Mouse (Mus musculus): ENCODE measurements around the gene 1110008P14Rik.

The 1110008P14Rik gene

DNA sequence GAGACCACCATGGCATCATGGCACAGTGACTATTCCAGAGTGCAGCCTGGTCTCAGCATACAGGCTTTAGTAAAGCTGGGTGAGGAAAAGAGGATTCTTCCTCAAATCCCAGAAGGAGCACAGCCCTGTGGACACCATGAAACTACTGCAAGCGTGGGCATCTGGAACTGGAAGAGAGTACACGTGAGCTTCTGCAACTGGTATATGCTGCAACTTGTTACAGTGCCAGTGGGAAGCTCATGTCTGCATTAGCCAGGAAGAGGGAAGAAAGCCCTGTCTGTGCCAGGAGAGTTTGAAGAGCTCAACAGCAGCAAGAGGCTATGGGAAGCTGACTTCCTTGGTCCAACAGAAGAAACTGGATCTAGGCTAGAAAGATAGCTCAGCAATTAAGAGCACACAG lies 951 bp upstream of the 1110008P14Rik start:
- Histone ChIP-seq H3K4me3 (replicated peaks; ENCODE audit: low read length) (no peak overlapping the region), H3K36me3 (ENCODE audit: insufficient read depth, low read length) (peaks cover 23% of the 10 kb centered on the region), H3K4me1 (replicated peaks; ENCODE audit: low read depth, low read length) (peaks cover 17% of the 10 kb centered on the region), H3K27me3 (ENCODE audit: insufficient read depth, low read length) (peaks cover 68% of the 10 kb centered on the region), H3K9me3 (ENCODE audit: low read length) (peaks cover 7% of the 10 kb centered on the region; the same call in 1 of the 2 replicates)
- TF ChIP-seq NANOG (IDR thresholded peaks at IDR 0.05; ENCODE audit: borderline replicate concordance, low read length), result no peak
- no peak for TF ChIP-seq CTCF (conservative IDR thresholded peaks at IDR 0.05; ENCODE audit: low read length)
- no peak for TF ChIP-seq POU5F1 (IDR thresholded peaks at IDR 0.05; ENCODE audit: borderline replicate concordance, low read length)

DNA sequence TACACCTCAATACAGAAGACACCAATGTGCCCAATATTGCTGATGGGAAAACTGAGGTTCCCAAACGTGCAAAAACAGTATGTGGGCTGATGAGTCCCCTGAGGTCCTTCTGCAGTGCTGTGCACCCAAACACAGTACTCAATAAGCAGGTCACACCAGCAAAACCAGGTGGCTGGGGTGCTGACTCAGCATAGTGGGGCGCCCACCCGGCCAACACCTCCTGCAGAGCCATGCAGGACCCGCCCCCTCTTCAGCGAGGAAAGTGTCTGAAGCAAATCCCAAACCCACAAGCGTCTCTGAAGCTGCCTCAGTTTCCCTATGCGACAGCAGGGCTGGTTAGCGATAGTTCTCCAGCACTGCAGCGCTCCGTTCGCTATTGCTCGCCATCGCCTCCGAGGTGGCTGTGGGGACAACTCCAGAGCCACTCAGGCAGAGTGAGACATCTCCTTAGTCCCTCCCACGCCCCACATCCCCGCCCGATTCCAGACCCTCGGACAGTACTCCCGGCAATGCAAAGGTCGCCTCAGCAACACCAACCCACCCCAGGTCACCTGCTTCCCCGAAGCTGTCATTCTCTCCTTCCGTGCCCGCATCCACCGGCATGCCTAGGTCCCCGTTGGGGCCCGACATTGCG lies 480 bp downstream of the 1110008P14Rik start:
- H3K9me3 ChIP-seq (ENCODE audit: low read length), result peaks cover 7% of the 10 kb centered on the region; the same call in 1 of the 2 replicates

DNA sequence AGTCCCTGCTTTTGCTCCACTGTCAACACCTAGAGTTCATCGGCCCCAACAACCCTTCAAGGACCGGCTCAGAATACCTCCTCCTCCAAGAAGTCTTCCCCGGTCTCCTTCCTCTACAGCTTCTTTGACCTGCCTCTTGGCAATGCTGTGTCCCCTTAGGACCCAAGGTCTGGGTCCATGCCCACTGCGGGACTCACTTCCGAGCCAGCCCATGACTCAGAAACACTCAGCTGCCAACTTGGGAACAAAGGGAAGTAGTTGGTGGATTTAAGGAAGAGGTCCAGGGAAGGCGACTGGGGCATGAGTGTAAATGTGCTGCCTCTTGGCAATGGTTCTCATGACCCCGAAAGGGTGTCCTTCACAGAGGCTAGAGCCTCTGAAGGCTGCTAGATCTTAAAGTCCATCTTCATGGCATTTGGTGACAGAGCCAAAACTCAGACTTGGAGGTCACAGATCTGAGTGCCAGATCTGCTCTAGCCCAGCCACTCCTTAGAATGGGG lies 1.7 kb downstream of the 1110008P14Rik start:
- H3K36me3 ChIP-seq (ENCODE audit: insufficient read depth, low read length), result peaks cover 49% of the 10 kb centered on the region
- H3K4me3 ChIP-seq (replicated peaks; ENCODE audit: low read length), result no peak overlapping the region
- peaks cover 25% of the 10 kb centered on the region for H3K4me1 ChIP-seq (replicated peaks; ENCODE audit: low read depth, low read length)
- no peaks in the 10 kb centered on the region for H3K9me3 ChIP-seq (ENCODE audit: low read length)
- peaks cover 56% of the 10 kb centered on the region for H3K27me3 ChIP-seq (ENCODE audit: insufficient read depth, low read length)
- TF ChIP-seq POU5F1 (IDR thresholded peaks at IDR 0.05; ENCODE audit: borderline replicate concordance, low read length) (no peak), NANOG (IDR thresholded peaks at IDR 0.05; ENCODE audit: borderline replicate concordance, low read length) (no peak), CTCF (conservative IDR thresholded peaks at IDR 0.05; ENCODE audit: low read length) (no peak)

More for the DNA sequence above, 480 bp downstream of the 1110008P14Rik start:
- peaks cover 37% of the 10 kb centered on the region for H3K36me3 ChIP-seq (ENCODE audit: insufficient read depth, low read length)
- H3K4me3 ChIP-seq (replicated peaks; ENCODE audit: low read length), result peak overlapping the region; percentile 93
- peaks cover 17% of the 10 kb centered on the region for H3K4me1 ChIP-seq (replicated peaks; ENCODE audit: low read depth, low read length)
- H3K27me3 ChIP-seq (ENCODE audit: insufficient read depth, low read length), result peaks cover 61% of the 10 kb centered on the region
- no peak for TF ChIP-seq CTCF (conservative IDR thresholded peaks at IDR 0.05; ENCODE audit: low read length)
- no peak for TF ChIP-seq POU5F1 (IDR thresholded peaks at IDR 0.05; ENCODE audit: borderline replicate concordance, low read length)
- no peak for TF ChIP-seq NANOG (IDR thresholded peaks at IDR 0.05; ENCODE audit: borderline replicate concordance, low read length)

DNA sequence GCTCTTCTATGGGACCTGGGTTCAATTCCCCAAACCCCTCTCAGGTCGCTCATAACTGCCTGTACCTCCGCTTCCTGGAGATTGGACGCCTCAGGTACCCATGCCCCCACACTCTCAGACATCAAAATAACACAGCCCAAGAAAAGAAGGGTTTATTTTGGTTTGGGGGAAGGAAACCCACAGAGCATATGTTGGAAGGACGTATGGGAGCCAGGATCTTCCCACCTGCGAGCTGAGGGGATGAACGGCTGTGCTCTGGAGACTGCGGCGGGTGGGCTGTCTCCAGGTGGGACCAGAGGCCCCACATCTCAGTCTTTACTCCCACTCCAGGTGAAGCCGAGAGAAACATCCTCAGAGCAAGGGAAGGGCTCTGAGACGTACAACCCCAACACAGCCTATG lies 4.8 kb downstream of the 1110008P14Rik start:
- Histone ChIP-seq H3K4me3 (replicated peaks; ENCODE audit: low read length) (no peak overlapping the region), H3K4me1 (replicated peaks; ENCODE audit: low read depth, low read length) (peaks cover 34% of the 10 kb centered on the region), H3K9me3 (ENCODE audit: low read length) (no peaks in the 10 kb centered on the region), H3K36me3 (ENCODE audit: insufficient read depth, low read length) (peaks cover 67% of the 10 kb centered on the region), H3K27me3 (ENCODE audit: insufficient read depth, low read length) (peaks cover 27% of the 10 kb centered on the region)
- TF ChIP-seq NANOG (IDR thresholded peaks at IDR 0.05; ENCODE audit: borderline replicate concordance, low read length) (no peak), POU5F1 (IDR thresholded peaks at IDR 0.05; ENCODE audit: borderline replicate concordance, low read length) (no peak), CTCF (conservative IDR thresholded peaks at IDR 0.05; ENCODE audit: low read length) (no peak)

DNA sequence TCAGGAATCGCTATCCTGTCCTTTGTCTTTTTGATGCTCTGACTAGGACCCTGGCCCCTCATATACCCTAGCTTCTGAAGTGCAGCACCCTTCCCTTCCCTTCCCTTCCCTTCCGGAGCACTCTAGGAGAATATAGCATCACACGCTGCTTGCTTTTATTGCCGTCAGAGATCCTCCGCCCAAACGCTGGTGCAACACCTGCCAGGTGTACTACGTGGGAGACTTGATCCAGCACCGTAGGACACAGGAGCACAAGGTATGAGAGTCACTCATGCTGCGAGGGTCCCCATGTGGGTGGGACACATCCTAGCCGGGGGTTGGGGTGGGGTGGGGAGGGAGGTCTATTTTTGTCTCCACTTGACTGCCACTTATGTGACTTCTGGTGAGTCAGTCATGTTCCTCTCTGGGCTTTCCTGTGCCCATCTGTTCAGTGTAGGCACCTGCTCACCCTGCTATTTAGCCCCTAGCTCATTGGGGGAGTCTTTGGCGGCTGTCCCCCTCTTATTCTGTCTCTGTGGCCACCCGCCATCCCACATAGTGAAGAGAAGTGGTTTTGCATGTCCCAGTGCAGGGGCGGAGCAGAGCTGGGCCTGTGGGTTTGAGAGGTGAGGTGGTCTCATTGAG lies 6.3 kb downstream of the 1110008P14Rik start:
- no peak overlapping the region for H3K4me3 ChIP-seq (replicated peaks; ENCODE audit: low read length)
- H3K36me3 ChIP-seq (ENCODE audit: insufficient read depth, low read length), result peaks cover 82% of the 10 kb centered on the region
- TF ChIP-seq NANOG (IDR thresholded peaks at IDR 0.05; ENCODE audit: borderline replicate concordance, low read length), result no peak
- no peak for TF ChIP-seq CTCF (conservative IDR thresholded peaks at IDR 0.05; ENCODE audit: low read length)
- TF ChIP-seq POU5F1 (IDR thresholded peaks at IDR 0.05; ENCODE audit: borderline replicate concordance, low read length), result no peak
- peaks cover 14% of the 10 kb centered on the region for H3K27me3 ChIP-seq (ENCODE audit: insufficient read depth, low read length)
- peaks cover 26% of the 10 kb centered on the region for H3K4me1 ChIP-seq (replicated peaks; ENCODE audit: low read depth, low read length)
- no peaks in the 10 kb centered on the region for H3K9me3 ChIP-seq (ENCODE audit: low read length)

DNA sequence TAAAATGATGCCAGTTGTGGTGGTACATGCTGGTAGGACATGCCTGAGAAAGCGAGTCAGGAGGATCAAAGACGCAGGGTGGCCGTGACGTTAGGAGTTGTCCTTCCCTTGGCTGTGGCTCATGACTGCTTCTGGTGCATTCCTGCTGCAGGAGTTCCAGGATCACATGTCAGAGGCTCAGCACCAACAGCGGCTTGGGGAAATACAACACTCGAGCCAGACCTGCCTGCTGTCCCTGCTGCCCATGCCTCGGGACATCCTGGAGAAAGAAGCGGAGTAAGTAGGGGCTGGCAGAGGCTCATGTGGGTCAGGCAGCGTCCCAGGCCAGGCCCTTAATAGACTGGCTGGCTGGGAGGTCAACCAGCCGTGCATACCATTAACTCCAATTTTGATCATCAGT lies 7.5 kb downstream of the 1110008P14Rik start:
- no peak overlapping the region for H3K4me3 ChIP-seq (replicated peaks; ENCODE audit: low read length)
- H3K4me1 ChIP-seq (replicated peaks; ENCODE audit: low read depth, low read length), result peaks cover 26% of the 10 kb centered on the region
- no peaks in the 10 kb centered on the region for H3K9me3 ChIP-seq (ENCODE audit: low read length)
- TF ChIP-seq POU5F1 (IDR thresholded peaks at IDR 0.05; ENCODE audit: borderline replicate concordance, low read length) (no peak), NANOG (IDR thresholded peaks at IDR 0.05; ENCODE audit: borderline replicate concordance, low read length) (no peak), CTCF (conservative IDR thresholded peaks at IDR 0.05; ENCODE audit: low read length) (no peak)
- H3K36me3 ChIP-seq (ENCODE audit: insufficient read depth, low read length), result peaks cover 80% of the 10 kb centered on the region
- peaks cover 2% of the 10 kb centered on the region for H3K27me3 ChIP-seq (ENCODE audit: insufficient read depth, low read length)

DNA sequence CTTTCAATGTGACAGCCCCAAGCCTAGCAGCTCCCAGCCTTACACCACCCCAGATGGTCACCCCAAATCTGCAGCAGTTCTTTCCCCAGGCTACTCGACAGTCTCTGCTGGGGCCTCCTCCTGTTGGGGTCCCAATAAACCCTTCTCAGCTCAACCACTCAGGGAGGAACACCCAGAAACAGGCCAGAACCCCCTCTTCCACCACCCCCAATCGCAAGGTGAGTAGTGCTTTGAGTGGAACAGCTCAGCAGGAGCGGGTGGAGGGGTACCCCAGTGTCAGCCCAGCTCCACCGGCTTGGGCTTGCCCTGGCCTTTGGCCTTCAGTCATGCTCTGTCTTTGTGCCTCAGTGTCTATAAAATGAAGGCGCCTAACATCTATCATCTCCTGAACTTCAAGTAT lies 14.4 kb downstream of the 1110008P14Rik start:
- Histone ChIP-seq H3K9me3 (ENCODE audit: low read length) (no peaks in the 10 kb centered on the region), H3K4me3 (replicated peaks; ENCODE audit: low read length) (no peak overlapping the region), H3K4me1 (replicated peaks; ENCODE audit: low read depth, low read length) (peaks cover 23% of the 10 kb centered on the region), H3K36me3 (ENCODE audit: insufficient read depth, low read length) (peaks cover 30% of the 10 kb centered on the region), H3K27me3 (ENCODE audit: insufficient read depth, low read length) (peaks cover 5% of the 10 kb centered on the region)
- TF ChIP-seq CTCF (conservative IDR thresholded peaks at IDR 0.05; ENCODE audit: low read length) (no peak), POU5F1 (IDR thresholded peaks at IDR 0.05; ENCODE audit: borderline replicate concordance, low read length) (no peak), NANOG (IDR thresholded peaks at IDR 0.05; ENCODE audit: borderline replicate concordance, low read length) (no peak)

DNA sequence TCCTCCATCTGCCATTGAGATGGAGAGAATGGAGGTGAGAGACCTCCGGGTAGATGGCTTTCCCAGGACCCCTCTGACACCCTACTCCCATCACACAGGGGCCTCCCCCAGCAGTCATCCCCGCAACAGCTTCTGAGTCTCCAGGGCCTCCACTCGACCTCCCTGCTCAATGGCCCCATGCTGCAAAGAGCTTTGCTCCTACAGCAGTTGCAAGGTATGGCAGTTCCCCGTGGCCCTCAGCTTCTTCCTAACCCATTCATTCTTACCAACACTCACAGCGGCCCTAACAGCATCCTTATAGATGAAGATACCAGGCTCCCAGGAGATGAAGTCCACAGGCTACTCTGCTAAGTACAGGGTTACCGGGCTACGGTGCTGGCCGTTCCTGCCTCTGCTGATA lies 17.6 kb downstream of the 1110008P14Rik start:
- H3K4me1 ChIP-seq (replicated peaks; ENCODE audit: low read depth, low read length), result peaks cover 31% of the 10 kb centered on the region
- no peak overlapping the region for H3K4me3 ChIP-seq (replicated peaks; ENCODE audit: low read length)
- H3K9me3 ChIP-seq (ENCODE audit: low read length), result no peaks in the 10 kb centered on the region
- H3K27me3 ChIP-seq (ENCODE audit: insufficient read depth, low read length), result peaks cover 20% of the 10 kb centered on the region
- H3K36me3 ChIP-seq (ENCODE audit: insufficient read depth, low read length), result peaks cover 6% of the 10 kb centered on the region
- TF ChIP-seq NANOG (IDR thresholded peaks at IDR 0.05; ENCODE audit: borderline replicate concordance, low read length), result no peak
- no peak for TF ChIP-seq CTCF (conservative IDR thresholded peaks at IDR 0.05; ENCODE audit: low read length)
- no peak for TF ChIP-seq POU5F1 (IDR thresholded peaks at IDR 0.05; ENCODE audit: borderline replicate concordance, low read length)

Data from E14TG2a.4 (cell line).